Mouse (Mus musculus): ENCODE results near the gene Pqlc2.

Gene Pqlc2

DNA sequence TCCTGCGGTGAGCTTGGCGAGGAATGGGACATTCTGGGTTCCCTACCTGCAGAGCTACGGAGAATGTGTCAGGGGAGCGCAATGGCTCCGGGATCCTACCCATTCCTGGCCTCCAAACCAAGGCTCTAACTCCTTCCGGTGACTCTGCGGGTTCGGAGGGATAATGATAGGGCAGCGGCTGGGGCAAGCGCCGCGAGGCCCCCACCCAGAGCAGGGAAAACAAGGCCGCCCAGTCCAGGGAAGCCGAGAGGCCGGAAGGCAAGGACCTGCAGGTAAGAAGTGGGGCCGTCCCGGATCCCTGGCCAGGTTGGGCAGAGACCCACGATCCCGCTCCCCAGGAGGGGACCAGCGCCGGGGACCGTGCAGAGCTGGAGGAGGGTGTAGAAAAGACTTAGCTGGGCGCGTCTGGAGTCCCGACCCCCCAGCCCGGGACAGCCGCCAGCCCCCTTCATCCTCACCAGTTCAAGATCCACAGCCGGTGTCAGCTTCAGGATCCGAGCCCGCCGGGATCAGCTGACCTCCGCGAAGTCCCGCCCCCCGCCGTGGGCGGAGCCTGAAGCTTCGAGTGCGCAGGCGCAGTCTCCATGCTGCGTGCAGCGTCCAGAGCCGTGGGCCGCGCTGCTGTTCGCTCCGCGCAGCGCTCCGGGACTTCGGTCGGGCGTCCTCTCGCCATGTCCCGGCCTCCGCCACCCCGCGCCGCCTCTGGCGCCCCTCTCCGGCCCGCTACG, at the start of gene Pqlc2, which contains the start of gene Akr7a5:
Pqlc2 (minus strand) TSS at position 538 of the 728 bp plus-strand sequence.
Akr7a5 (plus strand) TSS at position 574 of the 728 bp plus-strand sequence.
- DNase-seq = peak; percentile 99

DNA sequence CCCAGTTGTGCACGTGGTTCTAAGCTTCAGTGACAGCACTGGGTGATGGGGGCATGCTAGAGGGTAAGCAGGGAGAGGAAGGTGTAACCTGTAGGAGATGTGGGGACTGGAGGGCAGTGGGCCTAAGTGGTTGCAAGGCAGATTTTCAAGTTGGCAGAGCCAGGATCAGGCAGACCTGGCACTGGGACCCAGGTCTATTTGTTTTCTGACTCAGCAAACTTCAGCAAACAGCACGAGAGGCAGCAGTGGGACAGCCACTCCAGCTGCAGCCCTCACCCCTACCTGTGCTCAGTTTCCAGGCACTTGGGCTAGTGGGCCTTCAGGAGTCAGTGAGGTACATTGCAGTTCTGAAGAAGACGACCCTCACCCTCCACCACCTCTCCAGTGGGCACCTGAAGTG, 46.7 kb upstream of the Pqlc2 start:
- no peak for DNase-seq

DNA sequence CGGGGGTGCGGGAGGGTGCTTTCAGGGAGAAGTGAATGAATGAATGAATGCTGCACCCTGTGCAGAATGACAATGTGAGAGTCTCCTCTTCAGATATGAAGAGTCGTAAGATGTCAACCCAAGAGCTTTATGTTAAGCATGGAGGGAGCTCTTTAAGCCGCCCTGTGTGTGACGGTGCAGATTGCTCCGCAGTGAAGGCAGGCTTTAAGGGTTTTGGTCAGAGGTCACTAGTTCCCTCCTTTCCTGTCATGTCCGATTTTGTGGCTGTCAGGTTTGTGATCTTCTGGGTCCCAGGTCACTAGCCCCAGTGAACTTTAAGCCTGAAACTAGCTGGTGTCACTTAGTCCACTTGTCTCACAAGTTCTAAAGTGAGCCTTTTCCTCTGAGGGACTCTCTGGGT, 42.3 kb upstream of the Pqlc2 start:
- DNase-seq = no peak

DNA sequence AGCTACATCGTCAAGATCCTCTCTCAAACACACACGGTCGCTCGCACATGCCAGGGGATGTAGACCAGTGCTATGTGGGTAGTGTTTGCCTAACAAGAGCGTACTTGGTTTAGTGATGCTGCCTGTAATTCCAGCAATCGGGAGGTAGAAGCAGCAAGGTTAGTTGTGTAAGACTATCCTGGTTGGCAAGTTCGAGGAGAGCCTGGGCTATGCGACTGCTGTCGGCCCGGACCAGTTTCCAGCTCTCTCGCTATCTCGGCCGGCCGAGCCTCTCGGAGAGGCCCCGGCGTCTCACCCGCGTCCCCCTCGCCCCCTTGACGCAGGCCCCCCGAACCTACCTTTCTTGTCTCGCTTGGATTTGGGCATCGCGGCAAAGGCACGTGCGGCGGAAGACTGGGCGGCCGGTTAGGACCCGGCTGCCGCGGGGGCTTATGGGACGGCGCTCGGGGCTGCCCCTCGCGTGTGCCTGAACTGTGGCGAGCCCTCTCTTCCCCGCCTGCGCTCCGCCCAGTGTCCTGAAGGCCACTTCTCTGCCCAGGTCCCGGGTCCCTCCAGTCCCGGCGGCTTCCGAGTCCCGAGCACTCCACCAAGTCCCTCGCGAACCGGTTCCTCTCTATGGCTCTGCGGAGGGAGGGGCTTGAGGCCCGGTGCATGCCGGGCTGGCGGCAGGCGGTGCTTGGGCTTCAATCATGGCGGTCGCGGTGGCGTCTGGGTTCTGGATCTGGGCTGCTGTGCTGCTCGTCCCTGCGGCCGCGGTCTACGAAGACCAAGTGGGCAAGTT, 41.6 kb upstream of the Pqlc2 start, which contains the start of the genes Mrto4, Emc1 and Ubr4:
Mrto4 (minus strand) TSS at position 646 of the 781 bp plus-strand sequence.
Emc1 (plus strand) TSS at position 657 of the 781 bp plus-strand sequence.
Ubr4 (plus strand) TSS at position 679 of the 781 bp plus-strand sequence.
- peak; percentile 88 for DNase-seq

DNA sequence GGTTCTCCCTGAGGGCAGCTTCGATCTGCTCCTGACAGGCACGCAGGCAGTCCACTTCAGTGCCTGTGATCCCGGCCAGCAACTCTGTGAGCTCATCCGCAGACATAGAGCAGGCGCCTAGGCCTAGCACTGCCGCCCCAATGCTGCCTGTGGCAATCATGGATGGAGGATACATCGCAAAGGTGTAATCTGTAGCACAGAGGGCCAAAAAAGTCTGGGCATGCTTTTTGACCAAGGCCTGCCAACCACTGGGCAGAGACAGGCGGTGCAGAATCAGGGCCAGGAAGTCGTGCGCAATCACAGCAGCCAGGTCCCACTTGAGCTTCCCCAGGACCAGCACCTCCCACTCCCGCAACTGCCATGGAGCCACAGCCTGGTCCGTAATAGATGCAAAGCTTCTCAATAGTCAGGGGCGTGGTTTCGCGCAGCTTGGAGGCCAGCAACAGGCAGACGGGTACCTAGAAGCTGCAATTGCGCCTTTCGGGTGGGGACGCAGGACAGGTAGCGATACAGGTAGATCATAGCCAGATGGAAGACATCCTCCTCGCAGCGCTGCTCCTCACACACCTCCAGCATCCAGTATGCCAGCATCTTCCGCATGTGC, 35.0 kb upstream of the Pqlc2 start:
- DNase-seq = no peak

DNA sequence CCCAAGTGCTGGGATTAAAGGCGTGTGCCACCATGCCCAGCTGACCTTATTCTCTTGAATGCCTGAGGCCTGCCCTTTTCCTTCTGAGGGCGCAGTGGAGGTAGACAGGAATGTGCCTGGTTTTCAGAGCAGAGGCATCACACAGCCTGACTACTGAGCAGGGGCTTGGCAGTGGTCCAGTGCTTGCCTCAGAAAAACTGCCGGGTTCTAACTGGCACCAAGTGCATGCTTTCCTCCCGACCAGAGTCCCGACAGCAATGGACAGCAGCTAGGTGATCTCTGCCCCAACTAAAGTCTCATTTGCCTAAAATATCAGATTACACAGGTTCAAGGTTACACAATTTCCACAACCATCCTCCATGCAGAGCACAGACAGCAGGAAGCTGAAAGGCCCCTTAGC, 33.2 kb upstream of the Pqlc2 start:
- peak; percentile 26 for DNase-seq

DNA sequence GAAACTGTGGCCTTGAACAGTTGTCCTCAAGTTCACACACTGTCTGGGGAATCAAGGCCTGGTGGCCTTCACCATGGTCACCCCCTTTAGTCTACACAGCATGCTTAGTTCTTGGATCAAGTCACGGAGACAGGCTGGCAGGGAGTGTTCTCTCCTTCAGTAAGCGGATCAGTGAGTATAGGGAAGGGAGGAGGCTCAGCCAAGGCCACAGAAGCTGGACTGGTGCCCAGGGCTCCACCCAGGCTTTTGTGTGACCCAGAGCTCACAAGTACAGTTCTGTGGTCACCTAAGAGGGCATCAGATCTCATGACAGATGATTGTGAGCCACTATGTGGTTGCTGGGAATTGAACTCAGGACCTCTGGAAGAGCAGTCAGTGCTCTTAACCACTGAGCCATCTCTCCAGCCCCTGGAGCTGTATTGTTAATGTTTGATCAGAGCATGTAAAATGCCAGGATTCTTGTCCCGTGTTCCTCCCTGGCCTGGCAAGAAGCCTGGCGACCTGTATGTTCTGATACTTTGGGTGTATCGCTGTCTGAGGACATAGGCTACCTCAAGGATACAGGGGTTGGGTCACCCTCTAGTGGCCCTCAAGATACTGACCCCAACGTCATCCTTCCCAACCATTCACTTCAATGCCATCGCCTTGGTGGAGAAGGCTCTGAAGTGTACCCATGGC, 31.2 kb upstream of the Pqlc2 start:
- no peak for DNase-seq

DNA sequence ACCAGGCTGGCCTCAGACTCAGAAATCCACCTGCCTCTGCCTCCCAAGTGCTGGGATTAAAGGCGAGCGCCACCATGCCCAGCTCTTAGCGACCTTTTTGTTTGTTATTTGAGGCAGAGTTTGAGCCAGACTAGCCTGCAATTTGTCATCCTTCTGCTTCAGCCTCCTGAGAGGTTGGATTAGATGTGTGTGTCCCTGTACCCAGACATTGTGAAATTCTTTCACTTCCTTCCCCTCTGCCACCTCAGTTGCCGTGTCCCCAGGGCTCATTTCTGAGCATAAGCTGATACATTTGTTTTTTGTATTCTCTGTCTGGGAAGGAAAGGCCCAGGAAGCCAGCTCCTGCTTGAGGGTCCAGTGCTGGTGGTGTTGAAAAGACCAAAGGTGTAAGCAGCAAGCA, 30.3 kb upstream of the Pqlc2 start:
- no peak for DNase-seq

DNA sequence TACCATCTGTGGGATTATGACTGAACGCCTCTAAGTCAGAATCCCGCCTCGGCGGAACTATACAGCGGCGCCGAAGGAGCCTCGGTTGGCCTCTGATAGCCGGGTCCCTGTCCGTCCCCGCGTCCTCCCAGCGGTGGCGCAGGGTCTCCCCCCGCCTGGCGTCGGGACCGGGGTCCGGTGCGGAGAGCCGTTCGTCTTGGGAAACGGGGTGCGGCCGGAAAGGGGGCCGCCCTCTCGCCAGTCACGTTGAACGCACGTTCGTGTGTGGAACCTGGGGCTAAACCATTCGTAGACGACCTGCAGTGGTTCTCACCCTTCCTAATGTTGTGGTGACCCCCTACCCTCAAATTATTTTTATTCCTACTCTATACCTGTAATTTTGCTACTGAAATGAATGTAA, 27.6 kb upstream of the Pqlc2 start:
- no peak for DNase-seq

DNA sequence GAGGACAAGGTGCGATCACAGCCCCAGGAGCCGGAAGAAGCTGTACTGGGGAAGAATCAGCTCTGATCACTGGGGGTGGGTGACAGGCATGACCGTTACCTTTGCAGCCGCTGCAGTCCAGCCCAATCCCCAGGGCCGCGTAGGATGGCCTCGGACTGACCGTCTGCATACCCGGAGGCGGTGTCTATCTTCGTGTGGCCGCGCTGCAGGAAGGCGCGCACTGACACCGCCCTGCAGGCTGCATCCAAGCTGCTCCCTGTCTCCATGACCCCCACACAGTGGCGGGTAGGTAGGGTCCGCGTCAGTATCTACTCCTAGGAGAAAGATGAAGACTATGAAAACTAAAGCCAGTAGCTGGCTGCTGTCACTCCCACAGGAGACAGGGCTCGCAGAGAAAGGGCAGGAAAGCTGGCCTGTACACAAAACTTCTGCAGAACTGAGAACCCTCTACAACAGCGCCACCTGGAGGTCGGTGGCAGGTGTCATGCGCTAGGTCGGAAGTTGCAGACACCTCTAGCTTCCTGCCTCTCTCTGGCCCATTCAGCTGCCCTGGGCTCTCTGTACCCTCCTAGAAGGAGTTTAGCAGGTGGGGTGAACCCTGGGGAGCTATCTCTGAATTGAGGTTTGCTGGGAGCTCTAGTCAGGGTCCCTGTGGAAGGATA, 26.4 kb upstream of the Pqlc2 start:
- DNase-seq = peak; percentile 94

DNA sequence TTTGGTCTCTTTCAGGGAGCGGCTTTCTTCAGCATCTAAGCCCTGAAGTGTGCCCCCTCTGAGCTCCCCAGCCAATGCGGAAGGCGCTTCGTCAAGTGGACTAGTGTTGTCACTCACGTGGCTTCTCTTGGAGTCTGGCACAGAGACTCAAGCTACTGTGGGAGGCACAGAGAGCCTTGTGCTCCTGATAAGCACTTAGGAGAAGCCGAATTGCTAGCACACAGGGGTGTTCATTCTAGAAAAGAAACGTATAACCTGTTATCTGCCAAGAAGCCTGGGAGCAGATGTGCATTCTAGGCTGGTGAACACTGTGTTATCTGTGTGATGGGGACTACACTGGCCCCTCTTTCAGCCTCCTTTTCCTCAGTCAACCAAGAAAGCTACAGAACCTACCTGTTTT, 25.0 kb upstream of the Pqlc2 start:
- DNase-seq = peak; percentile 83

DNA sequence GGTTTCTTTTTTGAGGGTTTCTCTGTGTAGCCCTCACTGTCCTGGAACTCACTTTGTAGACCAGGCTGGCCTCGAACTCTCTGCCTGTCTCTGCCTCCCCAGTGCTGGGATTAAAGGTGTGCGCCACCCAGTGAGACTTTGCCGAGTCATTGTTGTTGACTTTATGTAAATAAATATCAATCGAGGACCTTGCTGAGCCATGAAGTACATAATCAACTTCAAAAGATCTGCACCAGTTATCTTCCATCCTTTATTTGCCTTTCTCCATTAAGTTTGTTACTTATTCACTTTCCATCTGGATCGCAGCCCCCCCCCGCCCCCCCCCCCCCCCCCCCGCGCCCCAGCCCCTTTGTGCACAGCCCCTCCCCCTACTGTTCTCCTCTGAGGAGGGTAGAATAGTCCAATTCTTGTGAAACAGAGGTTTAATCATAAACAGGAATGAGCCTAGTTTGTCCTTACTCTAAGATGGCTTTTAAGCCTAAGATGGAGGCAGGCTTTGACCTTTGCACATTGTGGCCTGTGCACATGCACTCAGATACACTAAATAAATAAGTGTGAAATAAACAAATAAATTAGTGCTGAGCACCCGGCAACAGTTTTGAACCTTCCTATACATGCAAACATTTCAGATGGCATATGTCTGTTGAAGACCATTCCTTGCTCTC, 24.3 kb upstream of the Pqlc2 start:
- peak; percentile 54 for DNase-seq

DNA sequence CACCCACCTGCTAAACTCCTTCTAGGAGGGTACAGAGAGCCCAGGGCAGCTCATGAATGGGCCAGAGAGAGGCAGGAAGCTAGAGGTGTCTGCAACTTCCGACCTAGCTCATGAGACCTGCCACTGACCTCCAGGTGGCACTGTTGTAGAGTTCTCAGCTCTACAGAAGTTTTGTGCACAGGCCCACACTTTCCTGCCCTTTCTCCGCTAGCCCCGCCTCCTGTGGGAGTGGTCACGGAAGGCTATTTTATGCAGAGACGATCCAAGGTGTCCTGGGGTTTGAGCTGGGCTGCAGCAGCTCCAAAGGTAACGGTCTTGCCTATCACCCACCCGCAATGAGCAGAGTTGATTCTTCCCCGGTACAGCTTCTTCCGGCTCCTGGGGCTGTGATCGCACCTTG, 20.1 kb upstream of the Pqlc2 start:
- peak; percentile 97 for DNase-seq

DNA sequence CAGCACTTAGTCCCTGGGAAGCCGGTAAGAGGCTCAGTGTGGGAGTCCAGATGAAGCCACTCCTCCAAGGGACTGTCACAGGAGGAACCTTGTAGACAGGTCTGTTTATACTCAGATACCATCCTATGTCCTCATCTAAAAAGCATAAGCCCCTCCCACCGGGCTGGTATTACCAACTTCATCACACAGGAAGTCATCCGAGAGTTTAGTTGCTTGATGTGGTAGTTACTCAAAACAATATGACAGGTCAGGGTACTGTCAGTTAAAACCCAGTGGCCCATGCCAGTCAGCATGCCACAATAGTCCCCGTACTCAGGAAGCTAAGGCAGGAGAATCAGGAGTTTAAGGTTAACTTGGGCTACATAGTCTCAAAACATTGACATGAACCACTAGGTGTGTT, 9.2 kb upstream of the Pqlc2 start:
- DNase-seq = no peak

DNA sequence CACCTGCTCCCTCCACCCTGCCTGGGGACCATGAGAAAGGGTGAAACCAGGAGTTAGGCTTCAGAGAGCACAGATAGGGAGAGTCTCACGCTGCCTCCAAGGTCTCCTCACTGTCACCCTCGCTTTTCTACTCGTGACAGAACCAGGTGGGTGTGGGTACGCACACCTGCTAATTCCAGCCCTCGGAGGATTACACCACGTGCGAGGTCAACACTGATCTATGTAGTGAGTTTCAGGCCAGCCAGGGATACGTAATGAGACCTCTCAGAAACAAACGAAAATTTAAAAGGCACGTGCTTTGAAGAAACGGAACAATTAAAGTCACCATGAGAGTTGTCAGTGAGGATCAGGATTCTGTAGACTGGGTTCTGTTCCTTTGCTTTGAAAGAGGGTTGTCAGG, 7.9 kb upstream of the Pqlc2 start:
- no peak for DNase-seq

DNA sequence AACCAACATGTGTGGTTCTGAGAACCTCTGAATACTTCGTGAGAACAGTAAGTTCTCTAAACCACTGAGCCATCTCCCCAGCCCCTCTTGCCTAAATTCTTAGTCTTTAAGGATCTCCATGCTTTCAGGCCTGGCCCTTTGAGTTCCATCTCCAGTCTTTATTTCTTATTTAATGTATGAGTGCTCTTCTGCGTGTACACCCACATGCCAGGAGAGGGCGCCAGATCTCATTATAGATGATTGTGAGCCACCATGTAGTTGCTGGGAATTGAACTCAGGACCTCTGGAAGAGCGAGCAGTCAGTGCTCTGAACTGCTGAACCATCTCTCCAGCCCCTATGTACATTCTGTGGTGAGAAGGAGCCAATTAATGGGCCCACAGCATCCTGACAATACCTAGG, 2.1 kb upstream of the Pqlc2 start:
- peak; percentile 62 for DNase-seq

DNA sequence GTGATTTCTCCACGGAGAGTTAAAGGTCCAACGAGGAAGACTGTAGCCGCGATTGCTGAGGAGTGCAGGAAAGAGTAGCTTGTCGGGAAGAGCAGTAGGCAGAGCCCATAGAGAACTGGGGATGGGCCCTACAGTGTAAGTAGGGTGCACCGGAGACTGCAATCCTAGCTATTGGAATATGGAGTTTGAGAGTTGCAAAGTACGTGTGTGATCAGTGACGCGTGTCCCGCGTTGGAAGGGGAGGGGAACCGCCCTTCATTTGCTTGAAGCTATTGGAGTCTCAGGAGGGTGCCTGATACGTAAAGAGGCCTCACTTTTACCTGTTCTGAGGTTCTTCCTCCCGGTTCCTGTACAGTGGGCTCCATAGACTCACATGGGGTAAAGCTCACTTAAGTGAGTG, 1.2 kb upstream of the Pqlc2 start:
- no peak for DNase-seq

DNA sequence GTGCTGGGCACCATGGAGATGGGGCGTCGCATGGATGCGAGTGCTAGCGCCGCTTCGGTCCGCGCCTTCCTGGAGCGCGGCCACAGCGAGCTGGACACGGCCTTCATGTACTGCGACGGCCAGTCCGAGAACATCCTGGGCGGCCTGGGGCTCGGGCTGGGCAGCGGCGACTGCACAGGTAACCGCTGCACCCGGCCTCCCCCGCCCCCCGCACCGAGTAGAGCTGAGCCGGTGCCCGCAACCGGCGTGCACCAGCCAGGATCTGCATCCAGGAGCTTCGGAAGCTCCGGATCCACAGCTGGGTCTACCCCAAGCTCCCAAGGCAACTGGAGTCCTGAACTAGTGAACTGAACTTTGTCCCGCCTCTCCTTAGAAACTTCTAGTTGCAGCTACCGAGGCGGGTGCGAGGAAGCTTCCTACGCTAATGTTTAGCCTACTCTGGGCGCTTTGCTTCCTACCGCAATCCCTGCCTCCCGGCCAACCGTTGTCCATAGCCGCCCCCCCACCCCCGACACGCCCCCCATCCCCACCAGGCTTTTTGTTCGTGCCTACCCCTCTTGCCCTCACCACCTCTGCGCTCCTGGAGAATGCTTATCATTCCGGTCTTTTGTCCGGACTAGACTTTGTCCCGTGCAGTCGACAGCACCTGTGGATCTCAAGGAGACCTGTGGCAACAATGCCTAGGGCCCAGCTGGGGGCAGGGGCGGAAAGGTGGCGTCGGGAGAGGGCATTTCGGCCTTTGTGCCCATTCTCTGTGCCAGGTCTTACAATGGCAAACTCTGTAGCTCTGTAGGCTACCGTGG, 592 bp upstream of the Pqlc2 start:
- DNase-seq = no peak

DNA sequence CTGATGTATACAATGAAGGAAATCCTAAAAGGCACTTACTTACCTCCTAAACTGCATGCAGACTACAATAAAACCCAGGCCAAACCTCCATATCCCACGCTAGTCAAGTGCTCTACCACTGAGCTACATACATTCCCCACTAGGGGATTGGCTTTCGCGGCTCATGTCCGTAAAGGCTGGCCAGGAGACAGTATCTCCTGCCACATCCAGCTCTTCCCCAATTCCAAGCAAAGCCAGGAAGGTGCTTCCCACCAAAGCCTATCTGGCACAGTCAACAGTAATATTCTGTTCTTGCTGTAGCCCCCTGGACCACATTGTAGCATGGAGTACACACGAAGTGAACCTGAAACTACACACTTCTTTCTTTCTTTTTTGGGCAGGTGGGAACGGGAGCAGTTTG, 857 bp downstream of the Pqlc2 start:
- DNase-seq = no peak

DNA sequence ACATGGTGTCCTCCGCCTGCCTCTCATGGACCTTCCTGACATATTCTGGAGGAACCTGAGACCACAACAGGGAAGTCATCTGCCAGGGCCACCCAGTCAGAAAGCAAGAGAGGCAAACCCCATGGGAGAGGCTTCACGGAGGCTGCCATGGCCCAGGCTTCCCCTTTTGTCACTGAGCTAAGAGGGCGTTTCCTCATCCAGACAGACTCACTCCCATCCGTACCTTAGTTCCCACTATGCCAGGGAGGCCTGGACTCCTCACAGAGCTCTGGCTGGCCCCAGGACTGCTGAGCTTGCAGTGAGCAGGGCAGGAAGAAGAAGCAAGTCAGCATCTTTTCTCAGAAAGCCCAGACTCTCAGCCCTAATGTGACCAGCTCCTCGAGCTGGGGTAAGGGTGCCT, 2.6 kb downstream of the Pqlc2 start:
- peak; percentile 19 for DNase-seq

DNA sequence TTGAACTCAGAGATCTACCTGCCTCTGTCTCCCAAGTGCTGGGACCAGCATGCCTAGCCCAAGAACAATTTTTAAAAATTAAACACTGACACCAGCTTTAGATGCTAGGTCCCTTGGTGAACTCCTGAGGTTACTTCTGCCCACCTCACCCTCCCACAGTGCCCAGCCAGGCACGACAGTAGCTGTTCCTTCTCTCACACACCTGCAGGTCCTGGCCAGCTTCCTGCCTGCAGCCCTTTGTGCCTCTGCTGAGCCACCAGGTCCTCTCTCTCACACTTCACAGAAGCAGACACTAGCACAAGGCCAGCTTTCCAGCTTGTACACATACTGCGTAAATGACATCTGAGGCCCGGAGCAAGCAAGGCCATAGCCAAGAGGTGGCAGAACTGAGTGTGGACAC, 5.0 kb downstream of the Pqlc2 start:
- DNase-seq = no peak

Measured in liver (tissue).